Mouse (Mus musculus) testis, adult 2 months (tissue): ENCODE results near the gene Thy1. TPM values are rescaled to one million over a fixed set of nuclear protein-coding genes. Genes with fewer than 3 reads are reported as not detected.

ENCODE experiments used
- H3K27ac ChIP-seq: fragments of 200-500 bp; 2 replicates; pipeline ENCODE4 v1.5.1; 2012; ENCODE audit warnings: low read depth, low read length; ENCODE audit not compliant: control insufficient read depth, insufficient read depth
- H3K27me3 ChIP-seq: fragments of 200-500 bp; 2 replicates; pipeline ENCODE4 v1.6.1; 2012; ENCODE audit warnings: mild to moderate bottlenecking, low read length, moderate library complexity; ENCODE audit not compliant: control insufficient read depth, insufficient read depth
- H3K36me3 ChIP-seq: fragments of 200-500 bp; 2 replicates; pipeline ENCODE4 v1.6.1; 2012; ENCODE audit warnings: mild to moderate bottlenecking, low read length; ENCODE audit not compliant: control insufficient read depth, insufficient read depth
- H3K4me1 ChIP-seq: fragments of 200-500 bp; 2 replicates; pipeline ENCODE4 v1.6.1; 2012; ENCODE audit warnings: low read length; ENCODE audit not compliant: control insufficient read depth, insufficient read depth
- H3K4me3 ChIP-seq: fragments of 200-500 bp; 2 replicates; pipeline ENCODE4 v1.5.1; 2012; ENCODE audit warnings: low read depth, mild to moderate bottlenecking, low read length, moderate library complexity, mixed read lengths; ENCODE audit not compliant: control insufficient read depth
- CTCF ChIP-seq: fragments of 200-500 bp; IDR thresholded peaks from 2 replicates; pipeline ENCODE4 v1.5.1; 2012; ENCODE audit warnings: low read depth, mild to moderate bottlenecking, inconsistent platforms, low read length, moderate library complexity; ENCODE audit not compliant: control insufficient read depth, insufficient read depth, insufficient replicate concordance
- POLR2A ChIP-seq: fragments of 200-500 bp; IDR thresholded peaks from 2 replicates; pipeline ENCODE4 v1.6.1; 2012; ENCODE audit warnings: low read depth, mild to moderate bottlenecking, inconsistent platforms, low read length, moderate library complexity; ENCODE audit not compliant: control insufficient read depth
- polyA plus RNA-seq: library from polyadenylated mRNA; depleted of rRNA; stranded (reverse); fragments of >200 nt; gene quantifications from 2 replicates; pipeline ENCODE4 v1.2.3, GENCODE M21; 2012

Thy1 gene
- polyA plus RNA-seq, 1 experiment: 0.36 TPM

DNA sequence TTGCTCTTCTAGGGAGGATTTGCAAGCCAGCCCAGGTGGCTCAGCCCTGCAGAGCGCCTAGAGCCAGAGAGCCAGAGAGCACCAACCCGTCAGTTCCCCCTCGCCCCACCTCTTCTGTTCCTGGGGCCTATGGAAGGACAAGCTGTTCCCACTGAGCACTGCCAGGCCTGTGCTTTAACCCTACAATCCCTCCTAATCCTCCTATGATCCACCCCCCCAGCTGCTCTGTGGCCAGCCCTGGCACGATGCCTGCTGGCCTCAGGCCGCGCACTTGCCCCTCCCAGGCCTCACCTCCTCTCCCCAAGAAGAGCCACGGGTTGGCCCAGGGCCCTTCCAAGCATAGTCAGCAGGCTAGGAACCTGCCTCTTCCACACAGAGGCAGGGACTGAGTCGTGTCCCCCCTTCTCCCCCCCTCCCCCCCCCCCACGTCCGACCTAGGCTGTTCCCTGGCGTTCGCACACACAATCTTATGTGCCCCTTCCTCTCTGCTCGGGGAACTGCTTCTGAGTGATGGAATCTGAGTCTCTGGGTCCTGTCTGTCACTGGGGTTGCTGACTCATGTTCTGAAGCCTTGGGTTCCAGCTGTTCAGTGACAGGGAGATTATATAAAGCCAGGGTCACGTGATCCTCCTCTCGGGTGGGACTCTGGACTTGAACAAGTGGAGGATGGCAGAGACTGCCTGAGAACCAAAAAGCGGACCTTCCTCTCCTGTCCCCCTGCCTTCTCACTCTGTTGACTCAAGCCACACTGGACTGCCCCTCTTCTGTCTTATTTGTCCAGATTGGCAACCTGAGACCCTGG is 36.0 kb downstream of the Thy1 start:
- Histone ChIP-seq H3K4me3 (no peak overlapping the region), H3K36me3 (no peaks in the 10 kb centered on the region), H3K4me1 (peaks cover 11% of the 10 kb centered on the region), H3K27me3 (no peaks in the 10 kb centered on the region), H3K27ac (no peak overlapping the region)
- no peak for TF ChIP-seq CTCF
- no peak; the same call in 1 of the 2 replicates for TF ChIP-seq POLR2A

DNA sequence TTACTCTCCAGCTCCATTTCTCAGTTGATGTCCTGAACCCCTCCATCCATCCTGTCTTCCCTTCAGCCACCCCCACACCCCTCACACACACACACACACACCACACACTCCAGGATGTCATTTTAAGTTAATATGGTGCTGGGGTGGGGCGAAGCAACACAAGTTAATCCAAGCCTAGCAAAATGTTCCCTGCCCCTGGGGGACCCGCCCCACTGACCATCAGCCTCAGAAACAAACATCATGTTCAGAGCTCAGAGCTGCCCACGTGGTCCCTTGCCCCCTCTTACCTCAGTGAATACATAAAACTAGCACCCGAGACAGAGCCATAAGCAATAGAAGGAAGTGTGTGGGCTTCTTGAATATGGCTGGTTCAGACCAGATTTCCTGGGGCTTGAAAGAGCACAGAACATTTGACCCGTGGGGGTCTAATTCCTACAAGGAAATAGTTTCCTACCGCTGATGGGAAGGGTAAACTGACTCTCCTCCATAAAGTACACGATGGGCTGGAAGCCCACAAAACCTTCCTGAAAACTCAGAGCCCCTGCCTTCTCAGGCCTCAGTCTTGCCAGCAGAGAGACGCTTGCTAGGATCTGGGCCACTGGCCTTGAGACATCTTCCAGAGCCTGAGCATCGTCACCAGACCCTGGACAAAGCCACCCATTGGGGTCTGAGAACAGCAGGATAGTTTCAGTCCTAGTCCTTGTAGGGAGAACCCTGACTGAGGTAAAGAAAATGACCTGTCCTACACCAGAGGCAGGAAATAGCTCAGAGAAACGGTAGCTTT is 37.0 kb downstream of the Thy1 start:
- Histone ChIP-seq H3K27me3 (no peaks in the 10 kb centered on the region), H3K36me3 (no peaks in the 10 kb centered on the region; the same call in 1 of the 2 replicates), H3K4me1 (peaks cover 11% of the 10 kb centered on the region), H3K4me3 (no peak overlapping the region), H3K27ac (0 out of 2 replicates have a peak overlapping the region, but pooled peaks have one; percentile 14)
- no peak for TF ChIP-seq POLR2A
- no peak for TF ChIP-seq CTCF

DNA sequence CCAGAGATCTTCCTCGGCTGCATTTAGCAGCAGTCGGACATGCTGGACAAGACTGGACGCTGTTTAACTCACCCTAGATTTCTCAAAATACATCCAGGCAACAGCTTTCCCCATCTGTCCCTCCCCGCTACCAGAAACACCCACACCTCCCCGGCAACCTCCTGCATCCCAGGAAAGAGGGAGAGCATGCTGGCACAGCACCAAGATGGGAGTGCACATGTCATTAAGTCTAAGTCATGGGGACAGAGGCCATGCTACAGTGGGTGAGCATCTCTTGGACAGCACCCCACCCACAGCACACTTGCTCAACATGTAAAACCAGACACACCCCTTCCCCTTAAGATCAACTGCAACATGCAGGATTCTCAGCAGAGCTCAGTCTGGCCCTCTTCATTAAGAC is 37.8 kb downstream of the Thy1 start:
- Histone ChIP-seq H3K4me3 (peak overlapping the region; percentile 22), H3K4me1 (peaks cover 17% of the 10 kb centered on the region), H3K27me3 (no peaks in the 10 kb centered on the region), H3K27ac (no peak overlapping the region), H3K36me3 (no peaks in the 10 kb centered on the region; the same call in 1 of the 2 replicates)
- TF ChIP-seq POLR2A (no peak), CTCF (no peak)

DNA sequence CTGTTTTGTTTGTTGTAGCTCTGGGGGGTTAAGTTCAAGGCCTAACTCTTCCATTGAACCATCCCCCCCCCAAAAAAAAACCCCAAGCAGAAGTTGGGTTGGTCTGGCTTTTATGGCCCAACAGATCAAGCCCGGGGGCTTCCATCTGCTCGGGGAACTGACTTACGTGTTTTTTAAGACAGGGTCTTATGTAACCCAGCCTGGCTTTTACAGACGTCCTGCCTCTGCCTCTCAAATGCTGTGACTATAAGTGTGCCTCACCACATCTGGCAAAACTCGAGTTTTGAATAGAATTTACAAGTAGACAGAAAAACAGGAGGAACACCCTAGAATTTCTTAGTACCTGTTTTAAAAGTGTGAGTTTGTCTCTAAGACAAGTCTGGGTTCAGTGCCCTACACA is 38.4 kb downstream of the Thy1 start:
- TF ChIP-seq POLR2A: no peak
- TF ChIP-seq CTCF: no peak
- Histone ChIP-seq H3K27me3 (no peaks in the 10 kb centered on the region), H3K4me3 (no peak overlapping the region), H3K36me3 (no peaks in the 10 kb centered on the region; the same call in 1 of the 2 replicates), H3K27ac (no peak overlapping the region), H3K4me1 (peaks cover 17% of the 10 kb centered on the region)

DNA sequence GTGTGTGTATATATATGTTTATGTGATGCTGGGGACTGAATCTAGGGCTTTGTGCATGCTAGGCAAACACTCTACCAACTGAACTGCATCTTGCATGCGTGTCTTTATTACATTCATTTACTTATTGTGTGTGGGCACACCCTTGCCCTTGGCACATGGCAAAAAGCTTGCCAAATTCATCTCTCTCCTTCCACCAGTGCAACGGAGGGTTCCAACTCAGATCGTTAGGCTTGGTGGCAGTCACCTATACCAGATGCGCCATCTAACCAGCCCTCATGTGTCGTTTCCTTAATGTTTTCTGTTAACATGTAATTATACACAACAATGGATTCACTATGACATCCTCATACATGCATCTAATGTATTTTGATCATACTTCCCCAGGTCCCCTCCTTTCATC is 39.1 kb downstream of the Thy1 start:
- TF ChIP-seq POLR2A (no peak), CTCF (no peak)
- no peaks in the 10 kb centered on the region for H3K27me3 ChIP-seq
- H3K4me3 ChIP-seq: peak overlapping the region; percentile 97; the same call in 1 of the 2 replicates
- peaks cover 17% of the 10 kb centered on the region for H3K4me1 ChIP-seq
- H3K36me3 ChIP-seq: no peaks in the 10 kb centered on the region; the same call in 1 of the 2 replicates
- H3K27ac ChIP-seq: no peak overlapping the region

DNA sequence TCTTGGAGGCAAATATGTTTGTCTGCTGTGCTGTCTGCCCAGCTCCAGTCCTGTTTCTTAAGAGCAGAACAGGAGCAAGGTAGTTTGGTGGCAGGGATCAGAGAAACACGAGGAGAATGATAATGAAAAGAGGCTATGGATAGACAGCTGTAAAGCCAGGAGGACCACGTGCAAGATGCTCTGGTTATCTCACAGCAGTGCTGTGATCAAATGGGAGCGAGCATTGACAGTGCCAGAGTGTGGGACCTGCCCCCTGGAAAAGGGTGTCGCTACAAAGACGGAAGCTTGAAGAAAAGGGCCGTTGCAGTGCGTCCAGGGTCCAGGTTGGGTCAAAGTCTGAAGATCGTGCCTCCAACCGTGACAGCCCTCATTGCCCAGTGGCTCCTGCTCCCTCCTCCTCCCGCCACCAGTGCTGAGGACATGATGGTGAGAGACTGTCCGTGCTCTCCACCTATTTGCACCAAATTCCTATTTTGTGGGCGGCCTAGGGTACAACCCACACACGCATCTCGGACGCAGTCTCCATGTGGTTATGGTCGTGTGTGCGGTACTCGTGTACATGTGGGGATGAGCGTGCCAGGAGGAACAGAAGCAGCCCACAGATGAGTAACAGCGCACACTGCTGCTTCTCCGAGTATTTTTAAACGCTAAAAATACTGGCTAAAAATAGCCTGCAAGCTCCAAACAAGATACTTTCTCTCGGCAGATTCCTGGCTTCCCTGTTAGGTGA is 40.4 kb downstream of the Thy1 start:
- TF ChIP-seq POLR2A (no peak), CTCF (no peak)
- no peaks in the 10 kb centered on the region; the same call in none of the 2 replicates for H3K36me3 ChIP-seq
- peak overlapping the region; percentile 93 for H3K27ac ChIP-seq
- peak overlapping the region; percentile 97 for H3K4me3 ChIP-seq
- peaks cover 18% of the 10 kb centered on the region for H3K4me1 ChIP-seq
- no peaks in the 10 kb centered on the region for H3K27me3 ChIP-seq
